9 mouse cellular contexts compared by ENCODE assay signal in genomic region chr1:183107476-183107875, GRCm38 (mm10).
"Had no signal": no experiment of that assay in that cellular context is flagged by ENCODE, and none has a peak within 500 bp of the region (broad histone marks: within the 10 kb centered on the region; RNA-seq: fewer than 3 reads in every experiment).

No protein-coding gene starts in this region.

- H3K9me3 ChIP-seq: midbrain, embryonic 15.5 days; neural tube, embryonic 12.5 days had no signal

- DNase-seq: kidney, adult 2 months; kidney, postnatal 10 days; left cerebral cortex, postnatal 4 days; lung, adult 18-20 months; lung, postnatal 36 days had no signal

- H3K27ac ChIP-seq: liver, embryonic 14.5 days; midbrain, embryonic 15.5 days; neural tube, embryonic 12.5 days; stomach, postnatal 0 days had no signal

- H3K4me1 ChIP-seq: midbrain, embryonic 15.5 days; neural tube, embryonic 12.5 days had no signal

- H3K36me3 ChIP-seq: midbrain, embryonic 15.5 days; neural tube, embryonic 12.5 days had no signal

- H3K27me3 ChIP-seq: midbrain, embryonic 15.5 days; neural tube, embryonic 12.5 days had no signal

- H3K9ac ChIP-seq: liver, embryonic 14.5 days; midbrain, embryonic 15.5 days; neural tube, embryonic 12.5 days had no signal

- H3K4me3 ChIP-seq: midbrain, embryonic 15.5 days; neural tube, embryonic 12.5 days had no signal
